Mouse (Mus musculus) right cerebral cortex, adult 18-20 months (tissue): ENCODE results near the gene Pom121.
"Not testable (repeated sequence)": the region's sequence is repeated elsewhere in the genome, so short reads cannot be mapped to it uniquely, and the experiment has no call there.

Experiments
- DNase-seq: peaks from one replicate; pipeline ENCODE4 v3.0.0; 2022; ENCODE audit warnings: mixed read lengths

The Pom121 gene

DNA sequence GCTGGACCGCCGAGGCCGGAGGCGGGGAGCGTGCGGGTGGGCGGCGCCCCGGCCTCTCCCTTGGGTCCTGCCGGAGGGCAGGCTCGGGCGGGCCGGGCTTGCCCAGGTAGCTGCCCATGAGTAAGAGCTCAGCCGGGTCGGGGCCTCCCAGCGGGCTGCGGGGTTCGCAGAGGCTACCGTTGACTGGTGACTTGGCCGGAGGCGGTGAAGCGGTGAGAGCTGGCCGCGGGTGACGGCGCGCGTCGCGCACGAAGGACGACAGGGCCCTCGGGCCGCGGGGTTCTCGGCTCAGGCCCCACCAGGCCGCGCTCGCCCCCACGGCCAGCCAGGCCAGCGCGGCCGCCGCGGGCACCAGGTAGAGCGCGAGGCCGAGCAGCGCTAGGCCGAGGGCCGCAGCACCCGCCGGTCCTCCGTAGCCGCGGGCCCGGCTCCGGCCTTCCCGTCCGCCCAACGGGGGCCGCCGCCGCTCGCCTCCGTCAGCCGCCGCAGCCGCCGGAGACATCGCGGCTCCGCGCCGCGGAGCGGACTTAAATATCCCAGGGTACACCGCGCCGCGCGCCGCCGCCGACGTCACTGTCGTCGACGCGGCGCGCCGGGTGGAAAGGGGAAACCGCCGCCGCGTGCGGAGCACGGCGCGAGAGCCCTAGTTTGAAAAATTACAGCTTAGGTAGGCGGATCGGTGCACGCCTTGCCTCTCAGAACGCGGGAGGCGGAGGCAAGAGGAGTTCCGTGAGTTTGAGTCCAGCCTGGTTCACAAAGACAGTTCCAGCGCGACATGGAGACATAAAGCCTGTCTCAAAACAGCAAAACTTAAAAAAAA lies at the start of gene Pom121:
Gene Pom121 (minus strand): TSS at position 543 of the 820 bp plus-strand sequence.
- peak; percentile 84 for DNase-seq

DNA sequence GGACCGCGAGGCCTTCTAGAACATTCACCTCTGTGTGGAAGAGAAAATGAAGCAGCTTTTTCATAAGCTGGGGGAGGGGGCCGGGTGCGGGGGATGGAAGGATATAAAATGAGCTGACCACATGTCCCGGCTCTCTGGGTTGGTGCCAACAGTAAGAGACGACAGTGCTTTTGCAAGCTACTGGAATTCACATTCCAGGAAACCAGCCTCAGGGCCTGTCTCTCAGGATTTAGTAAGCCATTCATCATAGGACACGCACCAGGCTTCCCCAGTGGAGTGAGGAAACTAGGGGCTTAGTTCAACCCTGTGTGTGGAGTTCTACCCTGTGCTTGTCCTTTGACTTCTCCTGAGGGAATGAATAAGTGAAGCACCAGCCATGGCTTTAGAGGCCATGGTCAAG lies 48.1 kb upstream of the Pom121 start:
- DNase-seq: no peak

DNA sequence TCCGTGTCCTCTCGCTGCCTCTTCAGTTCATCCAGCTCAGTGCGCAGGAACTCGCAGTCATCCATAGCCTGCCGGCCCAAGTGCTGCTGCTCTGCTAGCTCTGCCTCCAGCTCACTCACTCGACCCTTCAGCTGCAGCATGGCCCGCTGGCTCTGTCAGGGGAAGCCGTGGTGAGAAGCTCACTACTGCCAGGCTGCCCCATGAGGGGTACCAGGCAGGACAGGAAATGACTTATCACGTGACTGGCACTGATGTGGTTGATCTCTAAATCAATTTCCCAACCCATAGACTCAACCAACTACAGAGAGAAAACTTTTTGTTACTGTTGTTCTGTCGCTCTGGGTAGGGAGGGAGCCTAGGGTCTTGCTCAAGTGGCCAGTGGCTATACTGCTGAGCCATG lies 40.7 kb upstream of the Pom121 start:
- DNase-seq: no peak

DNA sequence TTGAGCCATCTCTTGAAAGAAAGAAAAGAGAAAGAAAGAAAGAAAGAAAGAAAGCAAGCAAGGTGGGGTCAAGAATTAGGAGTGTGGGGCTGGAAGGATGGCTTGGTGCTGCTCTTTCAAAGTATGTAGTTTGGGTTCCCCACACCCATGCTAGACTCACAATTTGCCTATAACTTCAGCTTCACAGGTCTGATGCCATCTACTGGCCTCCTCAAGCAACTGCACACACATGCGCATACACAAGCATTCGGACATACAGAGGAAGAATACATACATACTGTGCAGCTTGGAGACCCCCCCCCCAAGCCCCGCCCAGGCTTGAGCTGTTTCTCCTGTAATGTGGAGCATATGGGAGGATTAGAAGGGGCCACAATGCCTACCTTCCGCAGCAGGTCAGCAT lies 39.5 kb upstream of the Pom121 start:
- DNase-seq: no peak

DNA sequence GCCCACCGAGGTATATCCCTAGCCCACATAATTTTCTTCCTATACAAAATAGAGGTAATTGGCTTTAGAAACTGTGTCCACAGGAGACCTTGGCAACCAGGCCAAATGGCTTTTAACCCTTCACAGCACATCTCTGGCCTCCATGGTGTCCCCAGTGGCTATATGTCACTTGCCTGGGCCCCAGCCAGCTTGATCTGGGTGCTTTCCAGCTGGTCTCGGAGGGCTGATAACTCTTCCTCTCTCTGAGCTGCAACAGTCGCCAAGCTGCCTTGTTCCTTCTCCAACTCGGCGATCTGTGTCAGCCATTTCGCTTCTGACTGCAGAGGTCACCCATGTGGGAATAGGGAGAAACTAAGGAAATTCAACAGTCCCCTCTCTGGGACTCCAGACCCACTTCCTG lies 36.8 kb upstream of the Pom121 start:
- no peak for DNase-seq

DNA sequence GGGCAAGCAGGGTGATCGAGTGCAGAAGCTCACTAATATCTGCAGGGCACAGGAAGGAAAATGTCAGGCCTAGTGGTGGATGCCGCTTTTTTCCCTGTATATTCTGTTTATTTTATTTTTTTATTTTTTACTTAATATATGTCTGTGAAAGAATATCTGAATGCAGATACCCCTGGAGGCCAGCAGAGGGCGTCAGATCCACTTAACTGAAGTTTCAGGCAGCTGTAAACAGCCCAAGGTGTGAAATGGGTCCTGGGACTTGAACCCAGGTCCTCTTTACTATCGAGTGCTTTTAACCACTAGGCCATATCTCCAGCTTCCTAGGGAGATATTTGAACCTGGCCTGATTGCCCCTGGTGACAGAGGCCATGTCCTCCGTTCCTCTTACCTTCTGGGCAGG lies 34.4 kb upstream of the Pom121 start:
- DNase-seq: no peak

DNA sequence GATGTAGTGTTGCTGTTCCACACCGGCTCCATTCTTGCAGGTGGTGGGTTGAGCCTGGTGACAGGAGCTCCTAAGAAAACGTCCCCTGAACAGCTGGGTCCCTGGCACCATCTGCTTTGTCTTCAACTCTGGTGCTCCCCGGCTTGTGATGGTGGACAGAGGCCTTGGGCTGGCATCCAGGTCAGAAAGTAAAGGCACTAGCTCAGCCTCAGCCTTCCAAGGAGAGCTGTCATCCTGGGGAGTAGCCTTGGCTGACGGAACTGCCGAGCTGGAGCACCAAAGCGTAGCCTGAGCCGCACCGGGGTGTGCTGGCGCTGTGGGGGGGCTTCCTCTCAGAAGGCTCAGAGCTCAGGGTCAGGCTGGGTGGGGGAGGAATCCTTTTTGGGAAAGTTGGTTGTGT lies 15.9 kb upstream of the Pom121 start:
- no peak for DNase-seq

DNA sequence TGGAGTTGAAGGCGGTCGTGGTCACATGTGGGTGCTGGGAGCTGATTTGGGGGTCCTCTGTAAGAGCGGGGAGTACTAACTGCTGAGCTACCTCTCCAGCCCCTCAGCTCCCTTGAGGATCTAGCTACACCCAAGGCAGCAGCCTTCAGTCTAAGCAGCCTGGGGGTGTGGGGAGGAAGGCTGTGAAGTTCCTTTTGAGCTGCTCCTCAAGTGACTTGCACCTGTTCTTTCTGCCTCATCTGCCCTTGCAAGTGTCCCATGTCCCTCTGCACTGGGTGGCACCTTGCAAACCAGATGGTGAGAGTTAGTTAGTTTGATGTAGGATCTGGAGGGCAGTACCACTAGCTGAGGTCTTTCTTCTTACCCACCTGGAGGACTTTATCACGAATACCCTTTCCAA lies 13.8 kb upstream of the Pom121 start:
- no peak for DNase-seq

DNA sequence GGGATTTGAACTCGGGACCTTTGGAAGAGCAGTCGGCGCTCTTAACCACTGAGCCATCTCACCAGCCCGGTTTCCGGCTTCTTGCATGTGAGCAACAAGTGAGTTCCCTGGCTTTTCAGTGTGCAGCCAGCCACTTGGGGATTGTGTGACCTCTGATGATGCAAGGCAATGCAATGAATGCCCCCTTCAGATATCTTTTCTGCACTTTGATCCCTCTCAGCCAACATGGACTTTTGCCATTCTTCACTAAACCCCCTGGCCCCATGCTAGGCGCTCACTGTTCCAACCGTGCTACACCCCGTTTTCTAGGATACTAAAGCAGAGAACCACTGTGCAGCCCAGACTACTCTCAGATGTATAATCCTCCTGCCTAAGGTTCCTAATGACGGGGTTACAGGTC lies 11.1 kb upstream of the Pom121 start:
- no peak for DNase-seq

DNA sequence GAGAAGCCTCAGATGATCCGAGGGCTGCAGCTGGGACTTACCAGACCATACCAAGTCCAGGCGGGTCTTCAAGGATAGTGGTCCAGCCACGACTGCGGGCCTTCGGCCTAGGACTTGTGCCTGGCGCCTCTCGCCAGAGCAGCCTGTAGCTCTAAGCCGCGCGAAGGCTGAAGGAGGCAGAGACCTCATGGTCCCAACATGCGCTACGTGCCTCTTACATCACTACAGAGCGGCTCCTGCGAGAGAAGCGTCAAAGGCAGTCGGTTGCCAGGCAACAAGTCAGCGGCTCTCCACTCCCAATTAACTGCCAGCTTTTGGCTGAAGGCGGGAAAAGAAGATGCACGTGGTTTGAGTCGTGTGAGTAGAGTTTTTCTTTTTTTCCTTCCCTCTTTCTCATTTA lies 10.3 kb upstream of the Pom121 start:
- DNase-seq: peak; percentile 83

DNA sequence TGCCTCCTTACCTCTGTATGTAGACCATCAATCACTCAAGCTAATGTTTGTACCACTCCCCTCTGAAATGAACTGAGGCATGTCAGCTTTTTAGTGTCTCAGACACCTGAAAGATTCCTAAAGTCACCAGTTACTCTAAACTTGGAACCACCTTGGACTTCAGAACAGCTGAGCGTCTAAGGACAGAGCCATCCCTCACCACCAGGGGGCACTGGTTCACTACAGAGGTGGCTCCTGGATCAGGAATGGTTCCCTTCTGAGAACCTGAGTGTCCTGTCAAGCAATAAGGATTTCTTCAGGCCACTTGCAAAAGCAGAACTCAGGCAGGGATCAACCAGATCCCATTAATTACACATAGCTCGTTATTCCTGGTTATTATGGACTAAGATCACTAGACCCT lies 5.9 kb upstream of the Pom121 start:
- DNase-seq: peak; percentile 74

DNA sequence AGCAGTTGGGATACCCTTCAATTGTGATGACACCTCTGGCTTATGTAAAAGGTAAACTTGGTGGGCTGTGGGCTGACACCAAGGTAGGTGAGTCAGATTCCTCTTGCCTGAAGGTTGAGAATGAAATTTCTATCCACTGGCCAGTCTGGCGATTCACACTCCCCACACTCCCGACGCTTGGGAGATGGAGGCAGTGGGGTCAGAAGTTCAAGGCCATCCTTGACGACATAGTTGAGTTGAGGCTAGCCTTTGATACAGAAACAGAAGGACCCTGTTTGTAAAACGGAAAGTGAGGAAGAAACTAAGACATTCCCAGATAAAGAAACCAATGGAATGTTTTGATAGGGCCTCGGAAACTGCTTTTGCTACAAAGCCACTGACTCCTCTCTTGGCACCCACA lies 5.0 kb upstream of the Pom121 start:
- no peak for DNase-seq

DNA sequence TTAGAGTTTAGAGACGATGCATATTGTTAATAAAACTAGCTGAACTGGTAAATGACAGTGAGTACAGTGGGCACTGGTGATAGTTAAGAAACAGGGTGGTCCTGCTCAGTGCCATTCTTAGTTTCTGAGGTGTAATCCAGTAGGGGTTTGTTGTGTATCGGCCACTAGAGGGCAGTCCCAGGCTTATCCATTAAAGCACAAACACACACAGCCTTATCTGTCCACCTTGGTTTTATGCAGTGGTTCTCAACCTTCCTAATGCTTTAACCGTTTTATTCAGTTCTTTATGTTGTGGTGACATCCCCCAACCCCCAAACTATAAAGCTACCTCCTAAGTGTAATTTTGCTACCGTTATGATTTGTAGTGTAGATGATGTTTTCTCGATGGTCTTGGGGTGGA lies 1.5 kb upstream of the Pom121 start:
- DNase-seq: peak; percentile 45

DNA sequence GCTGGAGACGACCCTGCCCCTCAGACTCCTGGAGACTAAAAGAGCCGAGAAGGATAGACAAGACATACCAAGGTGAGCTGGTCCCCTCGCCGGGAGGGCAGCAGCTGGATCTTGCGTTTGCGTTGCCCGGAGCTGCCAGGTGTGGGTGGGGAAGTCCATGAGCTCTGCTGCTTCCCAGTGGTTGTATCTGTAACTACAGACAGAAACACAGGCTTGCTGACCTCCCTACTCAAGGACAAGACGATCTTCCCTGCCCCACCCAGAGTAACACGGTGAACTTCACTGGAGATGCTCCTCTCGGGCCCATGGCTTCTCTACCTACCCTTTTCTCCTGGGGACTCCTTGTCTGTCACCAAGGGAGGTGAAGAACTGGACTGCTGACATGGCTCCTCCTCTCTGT lies 10.6 kb downstream of the Pom121 start:
- no peak for DNase-seq

DNA sequence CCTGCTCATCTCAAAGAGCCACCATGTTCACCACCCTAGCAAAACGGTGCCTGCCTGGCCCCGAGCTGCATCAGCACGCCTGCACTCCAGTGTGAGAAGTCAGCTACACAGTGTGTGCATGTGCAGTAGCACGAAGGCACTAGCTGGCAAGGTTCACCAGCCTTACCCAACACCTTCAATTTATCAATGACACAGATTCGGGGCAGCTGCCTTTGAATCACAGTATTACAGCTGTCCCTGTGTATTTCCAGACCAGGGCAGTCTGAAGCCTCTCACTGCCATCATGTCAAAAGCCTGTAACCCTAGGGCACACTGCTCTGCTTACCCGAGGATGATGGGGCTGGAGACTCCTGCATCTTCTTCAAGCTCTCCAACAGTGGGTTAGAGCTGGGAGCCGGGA lies 11.6 kb downstream of the Pom121 start:
- DNase-seq: no peak

DNA sequence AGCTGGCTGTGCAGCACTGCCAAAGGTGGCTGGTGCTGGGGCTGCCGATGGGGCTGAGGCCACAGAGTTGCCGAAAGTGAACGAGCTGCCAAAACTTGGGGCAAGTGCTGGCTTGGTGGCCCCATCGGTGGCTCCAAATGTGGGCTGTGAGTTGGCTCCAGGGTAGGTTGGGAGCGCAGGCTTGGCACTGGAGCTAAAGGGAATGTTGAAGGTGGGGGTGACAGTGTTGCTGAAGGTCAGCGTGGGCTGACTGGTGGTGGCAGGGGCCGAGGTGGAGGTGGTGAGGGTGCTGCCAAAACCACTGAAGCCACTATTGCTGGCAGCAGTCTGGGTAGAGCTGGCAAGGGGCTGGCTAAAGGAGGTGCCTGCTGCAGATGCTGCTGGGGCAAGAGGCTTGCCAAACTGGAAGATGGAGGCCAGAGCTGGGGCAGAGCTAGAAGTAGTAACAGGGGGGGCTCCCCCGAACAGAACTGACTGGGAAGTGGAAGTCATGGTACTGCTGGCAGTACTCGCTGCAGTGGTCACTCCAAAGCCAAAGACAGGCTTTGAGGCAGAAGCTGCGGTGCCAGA lies 12.9 kb downstream of the Pom121 start:
- no peak for DNase-seq

DNA sequence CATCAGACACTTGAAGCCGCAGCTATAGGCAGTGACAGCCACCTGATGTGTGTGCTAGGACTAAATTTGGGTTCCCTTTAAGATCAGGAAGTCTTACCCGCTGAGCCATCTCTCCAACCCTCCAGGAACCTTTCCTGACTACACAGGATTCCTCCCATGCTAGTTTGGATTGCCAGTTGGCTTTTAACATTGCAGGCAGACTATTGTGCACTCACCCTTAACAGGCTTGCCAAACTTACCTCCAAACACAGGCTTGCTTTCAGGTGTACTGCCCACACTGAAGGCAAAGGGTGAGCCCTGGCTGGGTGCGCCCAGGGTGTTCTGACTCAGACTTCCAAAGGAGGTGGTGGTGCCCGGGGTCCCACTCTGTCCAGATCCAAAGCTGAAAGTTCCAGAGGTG lies 13.7 kb downstream of the Pom121 start:
- DNase-seq: no peak

DNA sequence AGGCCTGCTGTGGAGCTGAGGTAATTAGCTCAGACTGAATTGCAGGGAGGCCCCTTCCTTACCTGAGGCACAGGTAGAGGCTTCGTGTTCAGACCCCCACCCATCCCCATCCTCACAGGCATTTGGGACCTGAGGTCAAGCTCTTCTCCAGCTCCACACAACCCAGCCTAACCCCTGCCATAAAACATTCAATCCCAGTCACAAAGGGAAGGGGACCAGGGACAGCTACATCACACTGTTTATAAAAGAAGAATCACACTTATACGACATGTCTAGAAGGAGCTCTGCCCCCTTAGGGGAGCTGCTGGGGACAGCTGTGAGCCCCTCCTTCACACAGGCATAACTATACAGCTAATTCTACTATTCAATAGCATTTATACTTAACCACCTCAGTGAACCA lies 18.0 kb downstream of the Pom121 start:
- DNase-seq: no peak

DNA sequence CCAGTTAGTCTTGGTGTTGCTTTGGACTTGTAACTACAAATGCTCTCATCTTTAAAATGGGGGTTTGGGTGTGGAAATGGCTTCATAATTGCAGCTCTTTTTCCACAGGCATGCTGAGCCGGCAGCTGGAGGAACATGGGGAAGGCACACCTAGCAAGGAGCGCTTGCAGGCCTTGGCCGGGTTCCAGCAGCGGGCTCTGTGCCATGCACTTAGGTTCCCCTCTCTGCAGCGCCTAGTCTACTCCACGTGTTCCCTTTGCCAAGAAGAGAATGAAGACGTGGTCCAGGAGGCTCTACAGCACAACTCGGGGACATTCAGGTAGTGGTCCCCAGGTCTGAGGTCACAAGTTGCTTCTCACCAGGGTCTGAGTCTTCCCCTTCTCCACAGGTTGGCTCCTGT lies 19.2 kb downstream of the Pom121 start:
- DNase-seq: no peak

DNA sequence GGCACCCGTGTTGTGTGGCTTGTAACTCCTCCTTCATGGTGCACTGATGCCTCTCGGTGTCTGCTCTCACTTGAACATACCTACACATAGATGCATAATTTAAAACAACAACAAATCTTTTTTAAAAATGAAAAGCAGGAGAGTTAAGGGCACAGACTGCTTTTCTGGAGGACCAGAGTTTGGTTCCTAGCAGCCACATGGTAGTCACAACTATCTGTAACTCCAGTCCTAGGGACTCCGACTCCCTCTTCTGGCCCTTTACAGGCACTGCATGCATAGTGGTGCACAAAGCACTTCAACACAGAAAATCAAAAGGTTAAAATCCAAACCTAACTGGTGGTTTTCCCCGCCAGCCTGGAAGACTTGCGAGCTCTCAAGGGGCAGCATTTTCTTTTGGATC lies 20.7 kb downstream of the Pom121 start:
- no peak for DNase-seq

DNA sequence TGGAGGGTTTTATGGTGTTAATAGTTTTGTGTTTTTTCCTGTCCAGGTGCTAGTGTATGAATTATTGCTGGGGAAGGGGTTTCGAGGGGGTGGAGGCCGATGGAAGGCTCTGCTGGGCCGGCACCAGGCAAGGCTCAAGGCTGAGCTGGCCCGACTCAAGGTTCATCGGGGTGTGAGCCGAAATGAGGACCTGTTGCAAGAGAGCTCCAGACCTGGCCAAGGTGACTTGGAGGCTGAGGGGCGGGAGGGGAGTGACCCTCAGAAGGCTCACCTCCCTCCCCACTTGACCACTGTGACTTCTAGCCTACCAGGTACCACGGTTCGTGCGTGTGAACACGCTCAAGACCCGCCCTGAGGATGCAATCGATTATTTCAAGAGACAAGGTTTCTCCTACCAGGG lies 23.2 kb downstream of the Pom121 start:
- no peak for DNase-seq

DNA sequence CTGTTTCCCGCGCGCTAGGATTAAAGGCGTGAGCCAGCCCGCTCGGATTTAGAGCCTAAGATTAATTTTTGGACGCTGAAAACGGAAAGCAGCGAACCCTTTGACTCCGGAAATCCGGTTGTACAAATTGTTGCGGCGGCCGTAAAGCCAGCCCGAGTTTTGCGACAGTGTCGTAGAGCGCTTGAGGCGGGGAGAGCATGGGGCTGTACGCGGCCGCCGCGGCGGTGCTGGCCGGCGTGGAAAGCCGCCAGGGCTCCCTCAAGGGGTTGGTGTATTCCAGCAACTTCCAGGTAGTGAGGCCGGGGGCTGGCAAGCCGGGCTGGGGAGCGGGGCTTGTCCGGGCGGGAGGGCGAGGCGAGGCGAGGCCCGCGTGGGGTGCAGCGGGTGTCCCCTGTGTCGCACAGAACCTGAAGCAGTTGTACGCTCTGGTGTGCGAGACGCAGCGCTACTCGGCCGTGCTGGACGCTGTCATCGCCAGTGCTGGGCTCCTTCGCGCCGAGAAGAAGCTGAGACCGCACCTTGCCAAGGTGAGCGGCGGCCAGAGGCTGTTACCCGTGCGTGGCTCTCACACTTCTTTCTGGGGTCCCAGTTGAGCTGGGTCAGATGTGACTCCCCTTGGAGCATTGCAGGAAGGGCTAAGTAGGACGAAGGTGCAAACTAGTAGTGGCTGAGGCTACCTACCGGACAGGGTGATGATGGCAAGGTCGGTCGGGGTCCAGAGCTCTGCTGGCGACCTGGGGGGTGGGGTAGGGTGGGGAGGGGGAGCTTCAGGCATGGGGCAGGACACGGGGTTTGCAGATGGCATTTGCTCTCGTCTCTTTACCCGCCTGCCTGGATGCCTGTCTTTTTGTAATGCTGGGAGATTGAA lies 24.3 kb downstream of the Pom121 start, which contains the start of gene Nsun5:
Gene Nsun5 (plus strand): TSS at position 167 of the 868 bp plus-strand sequence.
- peak; percentile 93 for DNase-seq

DNA sequence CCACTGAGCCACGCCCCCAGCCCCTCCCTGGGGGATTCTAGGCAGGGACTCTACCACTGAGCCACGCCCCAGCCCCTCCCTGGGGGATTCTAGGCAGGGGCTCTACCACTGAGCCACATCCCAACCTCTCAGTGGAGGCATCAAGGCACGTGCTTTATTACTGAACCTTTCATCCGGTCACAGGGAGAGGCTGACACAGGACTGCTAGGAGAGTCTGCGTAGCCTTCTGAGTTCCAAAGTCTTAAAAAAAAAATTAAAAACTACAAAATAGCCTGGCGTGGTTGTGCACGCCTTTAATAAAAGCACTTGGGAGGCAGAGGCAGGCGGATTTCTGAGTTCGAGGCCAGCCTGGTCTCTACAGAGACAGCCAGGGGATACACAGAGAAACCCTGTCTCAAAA lies 25.1 kb downstream of the Pom121 start:
- DNase-seq: not testable (repeated sequence)

DNA sequence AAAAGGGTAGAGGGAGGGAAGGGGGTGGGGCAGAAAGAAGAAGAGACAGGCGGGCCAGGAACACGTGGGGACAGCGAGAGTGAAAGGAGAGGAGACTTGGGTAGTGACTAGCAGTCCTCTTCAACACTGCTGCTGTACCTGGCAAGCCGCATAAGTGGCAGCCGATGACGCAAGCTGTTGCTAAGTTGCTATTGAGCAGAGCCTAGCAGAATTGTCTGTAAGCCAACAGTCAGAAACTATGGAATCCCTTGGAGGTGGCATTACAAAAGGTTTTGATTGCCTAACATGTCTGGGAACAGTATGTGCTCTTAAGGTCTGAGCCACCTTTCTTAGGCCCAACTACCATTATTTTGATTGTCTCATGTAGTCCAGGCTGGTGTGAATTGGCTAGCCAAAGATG lies 26.0 kb downstream of the Pom121 start:
- DNase-seq: no peak
